Mouse (Mus musculus) granulocyte monocyte progenitor cell, adult 5-6 weeks (primary cell): ENCODE data around the gene D1Ertd622e. TPM values are rescaled to one million over a fixed set of nuclear protein-coding genes. Genes with fewer than 3 reads are reported as not detected.

Experiments
- ATAC-seq: replicated peaks from 2 replicates; pipeline ENCODE4 v1.8.0; 2016; ENCODE audit warnings: mild to moderate bottlenecking, moderate TSS enrichment, inconsistent platforms; ENCODE audit not compliant: poor library complexity, severe bottlenecking
- total RNA-seq, 2 experiments: library from RNA; stranded (forward) in 1 of 2; stranded (reverse) in 1 of 2; fragments of 200-712, 200-1000 nt in 1 of 2; fragments of >200 nt in 1 of 2; fragmentation: Nextera tagmentation in 1 of 2; gene quantifications; 2 replicates each; pipeline ENCODE4 v1.2.3; 2014 to 2017

D1Ertd622e gene
- total RNA-seq, 2 experiments from 2014 or later = 31.0 to 33.0 TPM

GRCm38 (mm10) chr1:97588561-97588960 lies 73.3 kb downstream of the D1Ertd622e start:
- ATAC-seq = no peak

- no peak for ATAC-seq
Observed at GRCm38 (mm10) chr1:97585106-97585505, 76.8 kb downstream of the D1Ertd622e start.

GRCm38 (mm10) chr1:97584171-97584570 lies 77.7 kb downstream of the D1Ertd622e start:
- no peak for ATAC-seq

GRCm38 (mm10) chr1:97583085-97583484 lies 78.8 kb downstream of the D1Ertd622e start:
- no peak for ATAC-seq

- peak; percentile 4; the same call in 1 of the 2 replicates for ATAC-seq
Observed at GRCm38 (mm10) chr1:97580680-97581079, 81.2 kb downstream of the D1Ertd622e start.

- ATAC-seq = peak; percentile 100
Observed at GRCm38 (mm10) chr1:97580270-97580669, 81.6 kb downstream of the D1Ertd622e start.

- 0 out of 2 replicates have a peak, but pooled peaks have one; percentile 18 for ATAC-seq
Observed at GRCm38 (mm10) chr1:97578025-97578417, 83.9 kb downstream of the D1Ertd622e start.

GRCm38 (mm10) chr1:97577062-97578024 lies 84.5 kb downstream of the D1Ertd622e start:
- ATAC-seq = no peak

GRCm38 (mm10) chr1:97576576-97576975 lies 85.3 kb downstream of the D1Ertd622e start:
- no peak for ATAC-seq

GRCm38 (mm10) chr1:97570814-97571213 lies 91.1 kb downstream of the D1Ertd622e start:
- ATAC-seq = no peak

GRCm38 (mm10) chr1:97567956-97568355 lies 93.9 kb downstream of the D1Ertd622e start:
- no peak for ATAC-seq

GRCm38 (mm10) chr1:97564641-97565040 lies 97.2 kb downstream of the D1Ertd622e start:
- no peak for ATAC-seq

- no peak for ATAC-seq
Observed at GRCm38 (mm10) chr1:97562867-97563266, 99.0 kb downstream of the D1Ertd622e start.

Other genes with a start within 250 kb of the D1Ertd622e start
- 11.5 and 15.3 TPM in 2 replicates for gene Gin1, start 108.1 kb upstream of the D1Ertd622e start, total RNA-seq (2014; fragmentation: Nextera tagmentation)
- 16.7 and 20.9 TPM in 2 replicates for gene Gin1, start 108.1 kb upstream of the D1Ertd622e start, total RNA-seq (2017)
- gene Ppip5k2, start 108.3 kb upstream of the D1Ertd622e start, total RNA-seq (2014; fragmentation: Nextera tagmentation) = 52.7 and 57.5 TPM in 2 replicates
- 64.8 and 82.9 TPM in 2 replicates for gene Ppip5k2, start 108.3 kb upstream of the D1Ertd622e start, total RNA-seq (2017)